Mouse (Mus musculus) ES-Bruce4 (cell line): ENCODE results near the gene Nek8. TPM values are rescaled to one million over a fixed set of nuclear protein-coding genes. Genes with fewer than 3 reads are reported as not detected.

ENCODE experiments used
- H3K27ac ChIP-seq: 2 replicates; pipeline ENCODE4 v1.5.1; 2012; ENCODE audit warnings: low read length, inconsistent platforms; ENCODE audit not compliant: insufficient read depth
- H3K27me3 ChIP-seq: 2 replicates; pipeline ENCODE4 v1.6.1; 2012; ENCODE audit warnings: mild to moderate bottlenecking, low read length, inconsistent platforms; ENCODE audit not compliant: control insufficient read depth, poor library complexity, insufficient read depth, severe bottlenecking
- H3K36me3 ChIP-seq: 2 replicates; pipeline ENCODE4 v1.6.1; 2012; ENCODE audit warnings: inconsistent platforms, mild to moderate bottlenecking, low read length, moderate library complexity; ENCODE audit not compliant: control insufficient read depth, poor library complexity, insufficient read depth, severe bottlenecking
- H3K4me1 ChIP-seq: one replicate; pipeline ENCODE4 v1.8.1; 2011; ENCODE audit warnings: low read length; ENCODE audit not compliant: control insufficient read depth, insufficient read depth
- H3K4me3 ChIP-seq: 2 replicates; pipeline ENCODE4 v1.5.1; 2011; ENCODE audit warnings: low read depth, mild to moderate bottlenecking, low read length
- H3K9ac ChIP-seq: 2 replicates; pipeline ENCODE4 v1.6.1; 2012; ENCODE audit warnings: low read depth, mild to moderate bottlenecking, inconsistent platforms; ENCODE audit not compliant: poor library complexity, severe bottlenecking
- H3K9me3 ChIP-seq: replicated peaks from 2 replicates; pipeline ENCODE4 v1.6.1; 2012; ENCODE audit warnings: mild to moderate bottlenecking, low read length, inconsistent platforms; ENCODE audit not compliant: control insufficient read depth, poor library complexity, insufficient read depth, severe bottlenecking
- CTCF ChIP-seq: IDR thresholded peaks from one replicate; pipeline ENCODE4 v1.8.1; 2011; ENCODE audit warnings: low read depth, low read length
- EP300 ChIP-seq: IDR thresholded peaks from 2 replicates; pipeline ENCODE4 v1.6.1; 2011; ENCODE audit warnings: low read depth, low read length; ENCODE audit not compliant: insufficient read depth
- POLR2A ChIP-seq: IDR thresholded peaks from one replicate; pipeline ENCODE4 v1.8.1; 2011; ENCODE audit warnings: low read length; ENCODE audit not compliant: insufficient read depth
- polyA plus RNA-seq: library from polyadenylated mRNA; stranded (reverse); fragments of >200 nt; gene quantifications from 2 replicates; pipeline ENCODE4 v1.2.4, GENCODE M21; 2011; ENCODE audit warnings: low read depth; ENCODE audit not compliant: missing spikeins, insufficient read depth, insufficient read length

Nek8 gene
- polyA plus RNA-seq, 1 experiment: 18.1 TPM

DNA sequence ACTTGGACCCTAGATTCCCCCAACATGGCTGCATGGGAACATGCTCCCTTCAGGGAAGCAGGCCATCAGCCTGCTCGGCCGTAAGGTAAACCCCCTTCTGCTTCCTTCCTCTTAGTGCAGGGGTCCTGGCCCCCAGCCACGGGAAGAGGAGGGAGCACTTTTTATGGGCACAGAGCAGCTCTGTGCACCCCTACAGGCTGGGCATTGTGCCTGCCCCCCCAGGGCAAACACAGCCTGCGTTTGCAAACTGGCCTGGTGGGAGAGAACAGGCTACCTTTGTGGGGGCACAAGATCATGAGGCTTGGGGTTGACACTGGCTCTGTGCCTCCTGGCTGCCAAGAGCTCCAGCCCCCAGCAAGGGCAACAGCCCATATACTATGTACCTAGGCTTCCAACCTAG is 14.5 kb downstream of the Nek8 start:
- H3K9ac ChIP-seq: no peak overlapping the region
- peaks cover 4% of the 10 kb centered on the region for H3K4me1 ChIP-seq
- peaks cover 47% of the 10 kb centered on the region for H3K36me3 ChIP-seq
- no peaks in the 10 kb centered on the region for H3K9me3 ChIP-seq
- H3K4me3 ChIP-seq: no peak overlapping the region
- TF ChIP-seq POLR2A (no peak), EP300 (no peak), CTCF (no peak)
- no peak overlapping the region for H3K27ac ChIP-seq
- no peaks in the 10 kb centered on the region for H3K27me3 ChIP-seq

DNA sequence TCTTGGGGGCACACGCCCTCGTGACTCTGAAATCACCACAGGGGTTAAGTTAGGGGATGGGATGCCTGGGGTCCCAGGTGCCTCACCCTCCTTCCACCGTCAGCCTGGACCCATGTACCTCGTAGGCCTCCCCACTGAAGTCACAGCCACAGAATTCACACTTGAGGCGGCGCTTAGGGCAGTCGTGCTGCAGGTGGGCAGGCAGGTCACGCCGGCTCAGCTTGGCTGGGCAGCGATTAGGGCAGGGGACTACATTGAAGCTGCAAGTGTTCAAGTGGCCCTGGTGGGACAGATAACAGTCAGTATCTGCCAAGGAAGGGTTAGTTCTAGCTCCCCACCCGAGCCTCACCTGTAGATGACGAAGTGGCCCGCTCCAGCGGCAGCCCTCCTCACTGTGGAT is 15.3 kb downstream of the Nek8 start:
- Histone ChIP-seq H3K9ac (no peak overlapping the region), H3K27me3 (no peaks in the 10 kb centered on the region), H3K4me1 (peaks cover 4% of the 10 kb centered on the region), H3K27ac (no peak overlapping the region), H3K4me3 (no peak overlapping the region), H3K36me3 (peaks cover 48% of the 10 kb centered on the region), H3K9me3 (no peaks in the 10 kb centered on the region)
- no peak for TF ChIP-seq CTCF

DNA sequence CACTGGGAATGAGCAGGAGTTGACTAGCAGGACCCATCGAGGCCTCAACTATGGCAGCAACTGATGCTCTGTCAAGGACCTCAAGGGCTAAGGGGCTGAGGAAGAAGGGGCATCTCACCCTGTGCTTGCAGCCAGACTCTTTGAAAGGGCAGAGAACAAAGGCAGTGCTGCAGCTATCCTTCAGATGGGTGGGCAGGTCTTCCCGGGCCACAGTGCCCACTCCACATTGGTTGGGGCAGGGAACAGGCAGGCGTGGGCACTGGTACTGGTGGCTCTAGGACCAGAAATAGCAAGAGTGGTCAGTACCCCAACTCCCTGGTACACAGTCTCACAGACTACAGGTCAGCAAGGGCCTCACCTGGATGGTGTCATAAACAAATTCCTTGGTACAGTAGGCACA is 15.8 kb downstream of the Nek8 start:
- H3K4me3 ChIP-seq: no peak overlapping the region
- H3K36me3 ChIP-seq: peaks cover 49% of the 10 kb centered on the region
- H3K27ac ChIP-seq: no peak overlapping the region
- no peaks in the 10 kb centered on the region for H3K9me3 ChIP-seq
- H3K27me3 ChIP-seq: no peaks in the 10 kb centered on the region
- H3K9ac ChIP-seq: no peak overlapping the region
- H3K4me1 ChIP-seq: peaks cover 4% of the 10 kb centered on the region
- TF ChIP-seq POLR2A (no peak), EP300 (no peak), CTCF (no peak)

DNA sequence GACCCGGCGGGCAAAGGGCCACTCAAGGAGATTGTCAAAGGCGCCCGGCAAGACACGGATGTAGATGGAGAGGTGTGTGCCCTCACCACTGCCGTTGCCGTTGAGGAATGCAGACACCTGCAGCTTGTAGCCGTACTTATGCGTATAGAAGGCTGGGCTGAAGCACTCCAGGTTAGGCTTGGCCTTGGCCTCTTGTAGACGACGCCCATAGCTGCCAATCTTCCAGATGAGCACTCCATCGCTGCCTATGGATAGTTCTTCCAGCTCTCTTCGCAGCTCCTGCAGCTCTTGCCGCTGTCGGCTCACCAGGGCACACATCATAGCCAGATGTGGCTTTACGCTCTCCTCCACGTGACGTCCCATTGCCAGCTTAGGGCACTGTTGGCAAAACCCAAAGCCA is 16.3 kb downstream of the Nek8 start:
- Histone ChIP-seq H3K36me3 (peaks cover 52% of the 10 kb centered on the region), H3K9ac (no peak overlapping the region), H3K27ac (no peak overlapping the region), H3K4me3 (no peak overlapping the region), H3K27me3 (no peaks in the 10 kb centered on the region), H3K4me1 (peaks cover 4% of the 10 kb centered on the region), H3K9me3 (no peaks in the 10 kb centered on the region)
- TF ChIP-seq CTCF (no peak), POLR2A (no peak), EP300 (no peak)

DNA sequence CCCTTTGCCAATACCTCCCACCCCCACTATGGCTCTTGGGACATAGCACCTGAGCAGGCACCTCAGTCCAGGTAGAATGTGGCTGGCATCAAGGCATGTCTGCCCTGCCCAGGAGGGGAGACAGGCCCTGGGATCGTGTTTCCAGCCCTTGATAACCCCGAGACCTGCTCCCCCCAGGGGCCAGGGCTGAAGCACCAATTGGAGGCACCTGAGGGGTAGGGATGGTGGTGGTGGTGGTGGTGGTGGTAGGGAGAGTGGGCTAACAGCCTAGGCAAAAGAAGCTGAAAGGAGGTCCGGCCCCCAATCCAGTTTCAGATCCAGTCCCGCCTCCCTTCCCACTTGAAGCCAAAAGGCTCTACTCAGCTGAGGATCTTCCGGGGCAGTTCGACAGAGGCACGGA is 16.9 kb downstream of the Nek8 start:
- H3K9me3 ChIP-seq: no peaks in the 10 kb centered on the region
- H3K9ac ChIP-seq: no peak overlapping the region
- peaks cover 4% of the 10 kb centered on the region for H3K4me1 ChIP-seq
- peak overlapping the region; percentile 31 for H3K27ac ChIP-seq
- no peak for TF ChIP-seq POLR2A
- no peak for TF ChIP-seq EP300
- no peak for TF ChIP-seq CTCF
- H3K27me3 ChIP-seq: no peaks in the 10 kb centered on the region
- peaks cover 54% of the 10 kb centered on the region for H3K36me3 ChIP-seq
- no peak overlapping the region for H3K4me3 ChIP-seq

DNA sequence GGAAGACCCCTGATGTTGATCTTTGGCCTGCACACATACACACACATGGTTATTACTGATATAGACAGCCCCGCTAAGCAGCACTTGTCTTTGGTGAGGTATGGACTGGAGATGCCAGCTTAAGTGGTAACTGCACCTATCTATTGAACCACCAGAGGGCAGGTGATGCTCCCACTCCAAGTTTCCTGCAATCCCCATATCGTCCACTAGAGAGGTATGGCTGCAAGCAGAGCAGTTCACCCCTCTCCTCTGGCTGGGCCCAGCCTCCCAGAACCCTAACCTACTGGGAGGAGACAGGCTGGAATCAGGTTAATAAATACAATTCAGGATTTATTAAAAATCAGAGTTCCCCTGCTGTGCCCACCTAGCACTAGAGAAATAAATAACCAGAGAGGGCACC is 17.4 kb downstream of the Nek8 start:
- H3K27me3 ChIP-seq: no peaks in the 10 kb centered on the region
- H3K36me3 ChIP-seq: peaks cover 54% of the 10 kb centered on the region
- H3K4me1 ChIP-seq: peaks cover 4% of the 10 kb centered on the region
- H3K4me3 ChIP-seq: no peak overlapping the region
- no peaks in the 10 kb centered on the region for H3K9me3 ChIP-seq
- H3K9ac ChIP-seq: no peak overlapping the region
- H3K27ac ChIP-seq: no peak overlapping the region
- TF ChIP-seq EP300 (no peak), POLR2A (no peak), CTCF (peak; percentile 94)

DNA sequence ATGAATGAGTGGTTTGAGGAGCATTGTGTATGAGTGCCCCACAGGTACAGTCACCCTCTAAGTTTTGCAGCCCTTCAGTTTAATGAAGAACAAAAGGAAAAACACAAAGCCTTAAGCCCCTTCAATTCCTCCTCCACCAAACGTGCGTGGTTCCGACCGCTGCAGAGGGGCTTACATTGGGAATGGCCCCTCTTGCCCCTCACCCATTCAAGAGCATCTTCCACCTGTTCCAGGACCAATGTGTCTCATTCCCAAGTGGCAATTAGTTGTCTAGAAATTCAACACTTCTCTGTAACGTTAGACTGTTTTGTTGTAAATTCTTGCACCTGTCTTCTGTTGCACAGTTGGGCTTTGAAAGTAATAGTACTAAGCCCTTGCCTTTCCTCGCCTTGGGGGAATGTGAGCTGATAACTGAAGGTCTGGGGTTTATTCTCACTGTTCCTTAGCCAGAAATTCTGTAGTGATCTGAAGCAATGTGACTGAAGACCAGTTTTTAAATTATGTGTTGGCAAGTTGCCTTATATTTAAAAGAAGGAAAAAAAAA is 20.2 kb downstream of the Nek8 start:
- Histone ChIP-seq H3K4me1 (no peaks in the 10 kb centered on the region), H3K36me3 (peaks cover 44% of the 10 kb centered on the region), H3K27me3 (no peaks in the 10 kb centered on the region), H3K4me3 (no peak overlapping the region), H3K9ac (no peak overlapping the region), H3K9me3 (no peaks in the 10 kb centered on the region), H3K27ac (no peak overlapping the region)
- no peak for TF ChIP-seq EP300
- TF ChIP-seq POLR2A: no peak
- TF ChIP-seq CTCF: no peak
